Mouse (Mus musculus) thymus, adult 18-20 months (tissue): ENCODE results near the gene Ffar3.
"Not testable (repeated sequence)": the region's sequence is repeated elsewhere in the genome, so short reads cannot be mapped to it uniquely, and the experiment has no call there.

Source experiments
- DNase-seq, 2 experiments: peaks; one replicate each; pipeline ENCODE4 v3.0.0; 2022; ENCODE audit warnings: mixed read lengths in 2 of 2

Gene Ffar3

DNA sequence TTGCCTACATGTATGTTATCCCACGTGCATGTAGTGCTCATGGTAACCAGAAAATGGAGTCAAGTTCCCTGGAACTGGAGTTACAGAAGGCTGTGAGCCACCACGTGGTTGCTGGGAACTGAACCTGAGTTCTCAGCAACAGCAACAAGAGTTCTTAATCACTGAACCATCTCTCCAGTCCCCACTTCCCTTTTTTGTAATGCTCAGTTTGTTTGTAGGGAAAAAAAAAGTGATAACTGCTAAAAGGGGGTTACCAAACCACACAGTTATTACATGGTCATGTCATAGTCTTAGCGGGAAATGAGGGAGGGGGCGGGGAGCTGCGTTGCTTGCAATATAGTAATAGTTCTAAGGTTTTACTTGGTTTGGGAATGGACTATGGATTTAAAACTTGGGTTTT is 13.9 kb downstream of the Ffar3 start:
- DNase-seq, result no peak

DNA sequence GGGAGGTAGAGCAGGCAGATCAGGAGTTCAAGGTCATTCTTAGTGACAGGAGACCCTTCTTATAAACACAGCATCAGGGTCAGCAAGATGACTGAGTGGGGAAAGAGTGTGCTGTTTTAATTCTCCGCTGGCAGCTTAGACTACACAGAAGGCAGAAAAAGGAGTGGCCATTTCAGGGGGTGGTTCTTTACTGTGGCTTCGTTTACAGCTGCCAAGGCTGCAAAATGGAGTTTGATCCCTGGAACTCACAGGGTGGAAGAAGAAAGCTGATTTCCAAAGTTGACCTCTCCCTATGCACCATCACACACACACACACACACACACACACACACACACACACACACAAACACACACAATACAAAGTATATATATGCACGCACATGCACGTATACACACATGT is 14.6 kb downstream of the Ffar3 start:
- no peak for DNase-seq

DNA sequence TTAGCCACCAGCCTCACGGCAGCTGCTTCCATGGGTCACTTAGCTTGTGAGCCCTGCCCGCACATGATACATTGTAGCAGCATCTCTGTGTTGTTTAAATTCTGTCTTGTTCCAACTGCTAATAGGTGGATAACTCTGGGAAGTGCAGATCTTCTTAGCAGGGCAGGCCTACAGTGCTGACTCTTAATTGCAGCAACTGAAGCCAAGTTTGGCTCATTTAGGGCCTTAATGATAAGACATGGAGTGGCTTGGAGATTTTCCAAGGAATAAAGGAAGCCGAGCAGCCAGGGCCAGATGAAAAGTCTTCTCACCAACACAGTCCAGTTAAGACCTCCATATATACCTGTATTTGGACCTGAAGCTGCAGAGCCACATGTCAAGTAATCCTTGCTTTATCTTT is 15.7 kb downstream of the Ffar3 start:
- no peak for DNase-seq

DNA sequence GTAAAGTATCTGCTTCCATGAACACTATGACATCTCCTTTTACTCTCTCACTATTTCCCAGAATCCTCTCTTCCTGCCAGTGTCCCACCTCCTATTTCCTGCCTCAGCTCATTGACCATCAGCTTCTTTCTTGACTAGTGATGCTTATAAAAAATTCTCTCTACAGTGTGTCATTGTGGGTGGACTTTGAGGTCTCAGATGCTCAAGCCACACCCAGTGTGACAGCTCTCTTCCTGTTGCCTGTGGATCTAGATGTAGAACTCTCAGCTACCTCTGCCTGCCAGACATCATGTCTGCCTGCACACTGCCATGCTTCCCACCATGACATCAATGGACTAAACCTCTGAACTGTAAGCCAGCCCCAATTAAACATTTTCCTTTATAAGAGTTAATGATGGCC is 18.7 kb downstream of the Ffar3 start:
- no peak for DNase-seq

DNA sequence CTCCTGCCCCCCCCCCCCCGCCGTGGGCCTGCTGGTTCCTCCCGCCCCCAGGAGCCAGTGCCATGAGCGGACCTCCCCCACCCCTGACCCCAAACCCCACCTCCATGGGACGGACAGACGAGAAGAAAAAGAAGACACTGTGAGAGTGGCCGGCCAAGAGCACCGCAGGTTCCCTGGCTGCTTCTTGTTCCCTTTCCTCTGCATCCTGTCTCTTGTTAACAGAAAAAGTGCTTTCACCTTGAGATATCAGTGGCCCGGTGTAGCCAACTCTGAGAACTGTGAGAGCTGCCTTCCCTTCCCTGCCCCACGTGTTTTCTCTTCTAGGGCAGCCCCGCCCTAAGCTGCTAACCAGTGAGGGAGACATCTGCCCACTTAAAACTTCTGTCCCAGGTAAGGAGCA is 23.3 kb downstream of the Ffar3 start:
- DNase-seq, result not testable (repeated sequence)

DNA sequence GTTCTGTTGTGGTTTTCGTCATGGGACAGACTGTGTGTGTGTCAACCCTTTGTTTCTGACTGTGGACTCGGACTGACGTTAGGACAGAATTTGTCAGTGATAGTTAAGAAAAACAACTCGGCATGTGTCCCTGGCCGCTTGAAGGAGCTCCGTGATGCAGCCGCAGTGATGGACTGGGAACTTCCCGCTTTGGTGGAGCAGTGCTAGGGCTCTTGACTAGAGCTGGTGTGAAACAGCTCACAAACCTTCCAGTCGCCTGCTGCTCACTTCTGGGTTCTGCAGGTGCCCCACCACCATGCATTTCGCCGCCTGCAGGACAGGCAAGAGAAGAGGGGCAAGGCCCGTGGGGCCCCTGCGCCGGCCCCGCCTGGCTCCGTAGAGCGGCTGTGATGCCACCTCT is 23.7 kb downstream of the Ffar3 start:
- DNase-seq, result no peak

DNA sequence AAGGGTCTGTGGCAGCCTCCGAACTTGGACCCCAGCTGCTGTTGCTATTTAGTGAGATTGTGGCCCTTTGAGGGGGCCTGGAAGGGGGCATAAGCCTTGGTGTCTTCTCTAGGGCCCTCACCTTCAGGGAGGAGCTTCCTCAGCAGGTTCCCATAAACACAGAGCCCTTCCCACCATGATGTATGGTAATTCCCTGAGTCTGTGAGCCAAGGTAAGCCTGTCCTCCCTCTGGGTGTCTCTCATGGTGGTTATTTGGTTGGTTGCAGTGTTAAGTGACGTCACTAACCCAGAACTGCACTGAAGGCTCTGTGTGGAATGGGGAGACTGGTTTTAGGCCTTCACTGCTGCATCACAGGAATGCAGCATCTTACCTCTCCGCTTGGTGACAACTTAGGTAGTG is 26.6 kb downstream of the Ffar3 start:
- DNase-seq, result no peak

DNA sequence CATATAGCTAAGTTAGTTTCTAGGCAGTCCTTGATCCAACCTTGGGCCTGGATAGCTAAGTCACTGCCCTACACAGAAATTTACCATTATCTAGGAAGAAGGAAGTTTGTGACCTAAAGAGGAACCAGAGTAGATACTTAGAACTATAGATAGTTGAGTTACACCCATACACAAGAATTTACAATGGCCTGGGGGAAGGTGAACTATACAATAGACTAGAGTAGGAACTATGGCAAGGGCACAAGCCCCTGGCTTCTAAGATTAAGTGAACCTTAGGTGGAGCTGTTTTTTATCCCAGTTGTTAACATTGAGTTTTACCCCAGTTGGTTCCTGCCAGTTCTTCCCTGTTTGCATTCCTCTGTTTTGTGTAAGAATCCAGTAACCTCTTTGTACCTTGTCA is 27.1 kb downstream of the Ffar3 start:
- DNase-seq, result not testable (repeated sequence)

DNA sequence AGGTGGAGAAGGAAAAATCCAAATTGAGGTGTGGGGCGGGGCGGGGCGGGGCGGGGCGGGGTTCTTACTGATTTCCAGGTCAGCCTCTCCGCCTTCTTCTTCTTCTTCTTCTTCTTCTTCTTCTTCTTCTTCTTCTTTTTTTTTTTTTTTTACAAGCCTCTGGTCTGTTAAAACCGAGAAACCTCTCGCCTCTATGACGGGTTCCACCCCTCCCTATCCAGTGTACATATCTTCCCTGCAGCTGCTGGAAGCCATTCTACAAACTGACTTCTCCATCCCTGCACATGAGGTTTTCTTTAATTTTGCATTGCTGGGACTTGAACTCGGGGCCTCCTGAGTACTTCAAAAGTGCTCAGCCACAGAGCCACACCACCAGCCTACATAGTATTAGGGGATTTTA is 29.3 kb downstream of the Ffar3 start:
- DNase-seq, result no peak

DNA sequence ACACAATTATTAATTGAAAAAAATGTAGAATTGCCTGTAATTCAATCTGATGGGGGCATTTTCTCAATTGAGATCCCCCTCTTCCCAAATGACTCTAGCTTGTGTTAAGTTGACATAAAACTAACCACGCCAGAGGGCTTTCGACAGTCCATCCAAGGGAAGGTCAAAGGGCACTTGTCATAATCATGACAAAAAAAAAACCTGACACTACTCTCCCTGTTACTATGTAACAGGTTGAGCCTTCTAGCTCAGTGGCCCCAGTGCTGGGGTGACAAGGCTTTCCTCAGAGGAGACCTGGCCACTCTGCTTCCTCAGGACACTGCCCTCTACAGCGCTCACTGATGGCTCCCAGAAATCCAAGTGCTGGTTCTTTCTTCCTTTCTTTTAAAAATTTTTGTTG is 31.7 kb downstream of the Ffar3 start:
- no peak for DNase-seq

DNA sequence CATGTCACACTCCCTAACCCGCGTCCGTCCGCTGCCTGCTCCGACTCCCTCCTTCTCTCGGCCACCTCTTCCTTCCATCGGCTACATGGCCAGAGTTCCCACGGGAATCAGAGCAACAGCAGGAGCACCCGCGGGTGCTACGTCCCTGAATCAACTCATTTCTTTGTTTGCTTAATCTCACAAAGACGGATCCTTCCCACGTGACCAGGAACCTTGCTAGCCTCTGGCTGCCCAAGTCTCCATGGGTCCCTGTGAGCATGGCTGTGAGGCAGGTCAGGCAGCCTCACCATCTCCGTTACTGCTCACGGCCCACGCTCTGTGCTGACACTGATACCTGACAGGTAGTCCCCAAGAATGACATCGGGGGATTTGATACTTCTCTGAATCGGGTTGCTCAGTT is 32.3 kb downstream of the Ffar3 start, which contains the start of gene Ffar2:
TSS of gene Ffar2 (minus strand) at position 101 of the 400 bp plus-strand sequence.
- DNase-seq, result no peak

DNA sequence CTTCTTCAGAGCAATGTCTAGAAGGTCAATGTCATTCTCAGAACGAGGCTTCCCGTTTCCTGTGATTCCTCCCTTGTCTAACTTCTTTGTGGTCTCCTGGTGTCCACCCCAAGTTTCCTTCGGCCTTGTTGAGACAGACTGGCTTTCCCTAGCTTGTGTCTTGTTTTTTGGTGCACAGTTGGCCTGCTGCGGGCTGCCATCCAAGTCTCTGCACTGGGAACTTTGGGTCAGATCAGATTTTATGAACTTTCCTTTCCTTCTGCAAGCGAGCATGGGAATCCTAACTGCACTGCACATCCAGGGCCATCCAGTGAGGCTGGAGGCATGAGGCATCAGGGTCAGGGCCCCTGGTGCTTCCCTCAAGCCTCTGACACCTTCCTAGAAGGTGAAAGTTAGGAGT is 34.4 kb downstream of the Ffar3 start:
- DNase-seq, result no peak

DNA sequence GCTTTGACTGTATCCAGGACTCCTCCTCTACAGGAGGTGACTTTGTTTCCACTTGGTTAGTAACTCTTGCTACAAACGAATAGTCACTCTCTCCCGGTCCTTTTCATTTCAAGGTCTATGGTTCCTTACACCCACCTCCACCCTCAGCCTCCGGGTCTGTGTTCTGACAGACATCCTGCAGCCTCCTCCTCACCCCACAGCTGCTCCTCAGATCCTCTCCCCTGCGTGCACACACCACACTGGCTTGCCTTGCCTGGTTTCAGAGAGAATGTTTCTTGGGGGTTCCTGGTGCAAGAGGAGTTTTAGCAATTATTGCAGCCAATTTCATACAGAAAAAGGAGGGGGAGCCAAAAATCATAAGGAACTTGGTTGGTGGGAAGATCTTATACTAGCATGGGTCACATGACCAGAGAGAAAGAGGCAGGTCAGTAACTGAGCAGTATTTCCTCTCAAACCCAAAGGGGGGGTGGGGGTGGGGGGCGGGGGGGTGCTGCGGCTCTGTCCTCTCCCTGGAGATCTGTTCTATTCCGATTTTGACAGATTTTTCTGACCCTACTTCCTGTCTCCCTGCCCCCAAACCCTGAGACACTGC is 35.0 kb downstream of the Ffar3 start:
- no peak for DNase-seq

DNA sequence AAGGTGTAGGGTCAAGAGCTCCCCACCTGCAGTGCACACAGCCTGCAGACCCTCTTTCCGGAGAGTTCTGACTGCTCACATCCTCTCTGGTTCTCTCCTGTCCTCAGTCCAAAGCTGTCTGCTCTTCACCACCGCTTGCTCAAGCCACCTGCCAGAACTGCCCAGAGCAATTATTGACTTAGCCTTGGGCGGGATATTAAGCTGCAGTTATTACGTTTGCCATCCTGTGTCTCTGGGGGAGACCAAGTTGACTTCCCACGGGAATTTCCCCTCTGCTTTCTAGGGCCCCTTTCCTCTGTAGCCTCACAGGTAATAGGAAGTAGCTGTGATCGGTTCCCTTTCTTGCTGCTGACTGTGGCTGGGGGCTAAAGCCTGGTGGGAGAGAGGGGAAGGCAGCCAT is 35.8 kb downstream of the Ffar3 start:
- DNase-seq, result no peak

DNA sequence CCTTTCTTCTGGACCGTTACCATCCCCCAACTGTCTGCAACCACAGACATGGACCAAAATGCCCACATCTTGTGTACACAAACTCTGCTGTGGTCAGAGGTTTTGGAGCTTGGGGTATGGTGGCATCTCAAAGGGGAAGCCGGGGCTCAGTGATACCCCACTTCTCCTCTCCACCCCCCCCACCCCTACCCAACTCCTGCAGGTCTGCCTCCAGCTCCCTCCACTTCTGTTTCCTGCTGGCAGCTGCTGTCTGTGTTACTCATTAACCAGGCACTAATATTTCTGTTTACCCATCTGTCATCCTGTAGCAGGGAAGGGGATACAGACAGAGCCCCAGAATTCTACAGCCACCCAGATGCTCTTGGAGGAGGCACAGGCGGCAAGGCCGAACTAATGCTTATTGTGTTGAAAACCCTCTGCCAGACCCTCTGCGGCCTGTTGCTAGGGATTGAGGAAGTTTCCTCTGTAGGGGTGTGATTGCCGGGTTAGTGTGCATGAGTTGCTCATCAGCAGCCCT is 43.6 kb downstream of the Ffar3 start:
- no peak for DNase-seq

DNA sequence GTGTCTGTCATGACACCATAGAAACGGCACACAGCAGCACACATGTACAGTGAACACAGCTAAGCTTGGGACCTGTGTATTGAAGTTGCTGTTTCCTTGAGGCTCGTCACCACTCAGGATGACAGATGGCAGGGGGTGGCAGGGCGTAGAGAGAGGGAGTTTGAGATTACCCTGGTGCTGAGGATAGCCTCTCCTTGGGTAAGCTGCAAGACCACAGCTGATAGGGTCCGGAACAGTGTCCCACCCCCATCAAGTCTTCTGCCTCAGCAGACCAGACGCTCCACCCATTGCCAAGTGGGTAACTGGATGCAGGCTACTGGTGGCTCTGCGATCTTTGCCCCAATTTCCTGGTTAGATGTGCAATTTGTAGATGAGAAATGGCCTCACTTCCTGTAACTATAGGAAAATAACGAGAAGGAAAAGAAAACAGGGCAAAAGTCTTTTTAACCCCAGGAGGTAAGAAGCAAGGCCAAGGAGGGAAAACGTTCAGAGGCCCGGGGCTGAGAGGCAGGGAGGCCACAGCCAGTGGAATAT is 44.2 kb downstream of the Ffar3 start:
- no peak for DNase-seq

DNA sequence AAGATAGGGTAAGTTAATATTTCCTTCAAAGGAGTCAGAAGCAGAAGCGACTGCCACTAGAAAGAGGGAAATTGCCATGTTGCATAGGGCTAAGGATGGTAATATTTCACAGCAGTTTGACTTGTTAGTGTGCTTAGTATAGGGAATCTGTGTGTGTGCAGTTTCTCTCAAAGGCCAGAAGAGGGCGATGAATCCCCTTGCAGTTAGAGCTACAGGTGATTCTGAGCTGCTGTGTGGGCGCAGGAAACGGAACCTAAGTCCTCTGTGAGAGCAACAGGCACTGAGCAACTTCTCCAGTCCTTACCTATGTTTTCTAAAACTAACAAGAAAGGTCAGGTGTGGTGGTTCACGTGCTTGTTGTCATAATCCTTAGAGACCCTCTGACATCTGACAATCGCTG is 45.7 kb downstream of the Ffar3 start:
- no peak for DNase-seq

DNA sequence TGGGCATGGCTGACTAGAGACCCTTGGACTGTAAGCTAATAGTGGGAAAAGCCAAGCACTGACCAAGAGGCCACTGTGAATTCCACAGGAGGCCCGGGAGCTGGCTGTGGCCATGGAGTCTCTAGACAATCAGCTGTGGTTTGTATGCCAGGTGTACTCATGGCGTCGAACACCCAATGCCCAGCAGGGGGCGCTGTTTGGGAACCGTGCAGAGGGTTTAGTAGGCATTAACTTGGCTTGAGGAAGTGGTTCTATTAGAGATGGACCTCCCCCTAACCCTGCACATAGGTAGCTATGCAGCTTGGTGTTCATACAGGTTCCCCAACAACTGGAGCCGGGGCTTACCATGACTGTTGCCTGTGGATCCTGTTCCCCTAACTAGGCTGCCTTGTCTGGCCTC is 50.1 kb downstream of the Ffar3 start:
- DNase-seq, result peak in 1 of 2 experiments; percentile 23
